Mouse (Mus musculus) liver, embryonic 14.5 days (tissue): Measurements from ENCODE around the gene Zscan5b. TPM values are rescaled to one million over a fixed set of nuclear protein-coding genes. Genes with fewer than 3 reads are reported as not detected.

ENCODE experiments used
- ATAC-seq: fragments of 200-750 bp; cut with Nextera tagmentation; 2 replicates; pipeline ENCODE4 v1.8.0; 2017; ENCODE audit warnings: moderate number of reproducible peaks, mild to moderate bottlenecking, moderate library complexity; ENCODE audit not compliant: insufficient read depth
- DNase-seq, 3 experiments: peaks; one replicate each; pipeline ENCODE4 v3.0.0-alpha.2; 2012 to 2013; ENCODE audit warnings: low read depth in 3 of 3, low spot score in 3 of 3
- H3K27ac ChIP-seq: fragments of 300-500 bp; sonication (generic); 2 replicates; pipeline ENCODE4 v1.5.1; 2014; ENCODE audit warnings: moderate library complexity, mild to moderate bottlenecking, control low read depth, inconsistent platforms
- H3K27me3 ChIP-seq: fragments of 300-500 bp; sonication (generic); 2 replicates; pipeline ENCODE4 v1.6.1; 2014; ENCODE audit warnings: mild to moderate bottlenecking, low read length, moderate library complexity; ENCODE audit not compliant: control insufficient read depth, insufficient read depth
- H3K36me3 ChIP-seq: fragments of 300-500 bp; sonication (generic); replicated peaks from 2 replicates; pipeline ENCODE4 v1.6.1; 2014; ENCODE audit warnings: low read depth; ENCODE audit not compliant: control insufficient read depth, insufficient read depth
- H3K4me1 ChIP-seq, 2 experiments: fragments of 200-500 bp in 1 of 2; fragments of 300-500 bp in 1 of 2; sonication (generic) in 1 of 2; replicated peaks; 2 replicates each; pipeline ENCODE4 v1.6.1; 2012 to 2014; ENCODE audit warnings: antibody characterized with exemption in 1 of 2, inconsistent platforms in 1 of 2, low read length in 1 of 2; ENCODE audit not compliant: control insufficient read depth in 2 of 2, insufficient read depth in 2 of 2
- H3K4me2 ChIP-seq: fragments of 300-500 bp; sonication (generic); 2 replicates; pipeline ENCODE4 v1.6.1; 2014; ENCODE audit warnings: low read depth, mild to moderate bottlenecking, control low read depth, moderate library complexity
- H3K4me3 ChIP-seq, 2 experiments: fragments of 200-500 bp in 1 of 2; fragments of 300-500 bp in 1 of 2; sonication (generic) in 1 of 2; 2 replicates each; pipeline ENCODE4 v1.5.1; 2012 to 2014; ENCODE audit warnings: low read depth in 2 of 2, low read length in 2 of 2, mild to moderate bottlenecking in 2 of 2, control low read depth in 1 of 2, inconsistent platforms in 1 of 2, moderate library complexity in 1 of 2; ENCODE audit not compliant: insufficient read depth in 1 of 2
- H3K9ac ChIP-seq: fragments of 300-500 bp; sonication (generic); replicated peaks from 2 replicates; pipeline ENCODE4 v1.6.1; 2014; ENCODE audit warnings: mild to moderate bottlenecking, control low read depth, moderate library complexity
- H3K9me3 ChIP-seq: fragments of 300-500 bp; sonication (generic); 2 replicates; pipeline ENCODE4 v1.6.1; 2016; ENCODE audit warnings: low read length, mixed read lengths; ENCODE audit not compliant: control insufficient read depth
- CTCF ChIP-seq: IDR thresholded peaks from 2 replicates; pipeline ENCODE4 v1.5.1; 2016; ENCODE audit warnings: antibody characterized with exemption, low read depth, control low read depth
- EP300 ChIP-seq: IDR thresholded peaks from 2 replicates; pipeline ENCODE4 v1.6.1; 2016; ENCODE audit warnings: antibody characterized with exemption, low read depth
- WGBS: fragments of 180-500 bp; shearing (Covaris S2); extraction: QIAGEN DNeasy Blood & Tissue Kit; methylation state at CpG from one replicate; pipeline ENCODE4 v1.1.7; 2014; ENCODE audit not compliant: insufficient replicate concordance; 5-methylcytosine and 5-hydroxymethylcytosine counted together
- polyA plus RNA-seq, 2 experiments: library from polyadenylated mRNA; depleted of rRNA in 1 of 2; stranded (reverse) in 1 of 2; unstranded in 1 of 2; fragments of >200 nt; fragmentation: Nextera tagmentation in 1 of 2; extraction: Ambion mirVana in 1 of 2; gene quantifications; 2 replicates each; pipeline versions ENCODE4 v1.2.1 to v1.2.3; 2012 to 2014

Gene Zscan5b
- polyA plus RNA-seq, 2 experiments: not detected

DNA sequence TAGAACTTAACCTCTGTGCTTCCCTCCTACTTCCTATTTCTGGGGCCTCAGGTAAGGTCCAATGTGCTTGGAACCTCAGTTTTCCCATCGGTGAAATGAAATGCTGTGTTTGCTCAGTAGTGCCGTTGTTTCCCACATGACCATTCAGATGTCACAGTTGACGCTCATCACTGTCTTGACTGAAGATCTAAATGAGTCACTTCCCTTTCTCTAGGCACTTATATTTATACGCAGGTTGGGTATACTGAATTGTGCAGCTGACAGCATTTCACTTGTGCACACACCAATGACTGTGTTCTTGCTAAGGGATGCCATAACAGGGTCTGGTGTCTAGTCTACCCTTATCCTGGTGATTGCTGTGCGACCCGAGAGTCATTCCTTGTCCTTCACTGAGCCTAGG is 63.3 kb downstream of the Zscan5b start:
- whole genome bisulfite sequencing: 59% methylated on average over 6 of the region's 6 CpGs
- peaks cover 11 to 26% of the 10 kb centered on the region in 2 experiments for H3K4me1 ChIP-seq
- H3K4me3 ChIP-seq: no peak overlapping the region
- H3K9me3 ChIP-seq: no peaks in the 10 kb centered on the region
- peak overlapping the region; percentile 77 for H3K4me2 ChIP-seq
- no peak for TF ChIP-seq CTCF
- TF ChIP-seq EP300: no peak
- no peaks in the 10 kb centered on the region for H3K27me3 ChIP-seq
- DNase-seq: no peak
- no peaks in the 10 kb centered on the region for H3K36me3 ChIP-seq
- ATAC-seq: no peak
- H3K9ac ChIP-seq: no peak overlapping the region; the same call in 1 of the 2 replicates
- H3K27ac ChIP-seq: no peak overlapping the region

DNA sequence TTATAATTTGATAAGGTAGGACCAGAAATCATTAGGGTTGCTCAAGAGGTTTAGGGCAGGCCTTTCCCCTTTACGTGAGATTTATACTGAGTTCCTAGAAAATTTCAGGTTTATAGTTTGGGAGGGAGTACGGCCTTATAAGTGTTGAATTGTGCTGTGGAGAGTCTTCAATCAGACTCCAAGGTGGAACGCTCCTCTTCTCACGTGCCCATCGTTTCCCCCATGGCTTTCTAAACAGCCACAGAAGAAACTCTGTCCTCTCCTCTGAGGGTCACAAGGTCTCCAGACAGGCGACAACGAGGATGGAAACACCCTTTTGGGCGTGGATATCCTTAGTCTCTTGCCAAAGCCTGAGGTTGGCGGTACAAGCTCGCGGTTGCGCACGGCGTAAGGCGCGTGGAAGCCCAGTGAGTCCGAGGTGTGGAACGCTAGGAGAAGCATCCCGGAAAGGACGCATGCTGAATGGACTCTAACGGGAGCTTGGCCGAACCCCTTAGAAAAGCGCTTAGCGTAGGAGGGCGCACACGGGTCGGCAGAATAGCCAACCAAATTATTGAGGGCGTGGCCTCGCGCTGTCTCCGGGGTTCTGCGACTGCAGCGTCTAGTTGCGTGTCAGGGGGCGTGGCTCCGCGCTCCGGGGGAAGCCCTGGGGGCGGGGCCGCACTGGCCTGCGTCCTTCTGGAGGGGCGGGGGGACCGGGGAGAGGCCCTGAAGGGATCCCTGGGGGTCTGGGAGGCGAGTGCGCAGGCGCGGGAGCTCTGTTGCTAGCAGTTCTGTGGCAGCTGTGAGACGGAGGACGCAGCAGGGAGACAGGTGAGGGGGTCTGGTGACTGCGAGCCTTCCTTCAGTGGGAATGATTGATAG is 64.0 kb downstream of the Zscan5b start, which contains the start of gene Zfp667:
Gene Zfp667, plus strand, starts transcription at position 738 of the 864 bp plus-strand sequence.
- Histone ChIP-seq H3K27ac (peak within 1 kb of the TSS; percentile 69), H3K4me3 (peak within 1 kb of the TSS; percentile 68 to 85), H3K36me3 (no peaks in the 10 kb centered on the region), H3K9me3 (no peaks in the 10 kb centered on the region), H3K4me2 (peak within 1 kb of the TSS; percentile 77), H3K9ac (peak within 1 kb of the TSS; percentile 65), H3K27me3 (no peaks in the 10 kb centered on the region), H3K4me1 (peaks cover 11 to 26% of the 10 kb centered on the region in 2 experiments)
- ATAC-seq: peak; percentile 84
- TF ChIP-seq CTCF (peak; percentile 26; the same call in 1 of the 2 replicates), EP300 (no peak)
- 2% methylated on average over 50 of the region's 50 CpGs for WGBS
- DNase-seq: peak; percentile 88 to 91 (median 90)

DNA sequence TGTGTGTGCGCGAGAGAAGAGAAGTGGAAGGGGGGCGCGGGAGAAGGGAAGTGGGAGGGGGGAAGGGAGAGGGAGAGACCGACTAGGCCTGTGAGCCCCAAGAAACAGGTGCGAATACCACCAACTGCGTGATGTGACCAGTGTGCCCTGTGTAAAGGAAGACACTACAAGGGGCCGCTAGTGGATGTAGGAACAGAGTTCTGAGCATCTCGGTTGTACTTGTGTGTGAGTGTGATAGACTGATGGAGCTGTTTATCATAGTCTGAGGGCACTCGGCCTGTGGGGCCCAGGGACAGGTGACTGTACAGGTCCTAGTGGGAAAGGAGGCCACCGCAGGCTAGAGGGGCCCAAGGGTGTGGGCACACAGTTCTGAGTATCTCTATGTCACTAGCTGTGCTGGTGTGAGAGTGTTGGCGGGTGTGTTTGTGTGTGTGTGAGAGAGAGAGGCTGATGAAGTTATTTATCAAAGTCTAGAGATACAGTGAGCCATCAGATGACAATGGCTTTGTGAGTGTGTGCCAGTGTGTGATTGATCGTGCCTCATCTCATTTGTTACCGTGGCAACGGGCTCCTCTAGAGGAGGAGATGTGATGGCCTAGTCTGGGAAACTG is 64.9 kb downstream of the Zscan5b start:
- Histone ChIP-seq H3K9ac (peak overlapping the region; percentile 61), H3K27me3 (no peaks in the 10 kb centered on the region), H3K4me1 (peaks cover 11 to 26% of the 10 kb centered on the region in 2 experiments), H3K36me3 (no peaks in the 10 kb centered on the region), H3K27ac (peak overlapping the region; percentile 69), H3K4me2 (peak overlapping the region; percentile 77), H3K4me3 (peak overlapping the region; percentile 68 to 85), H3K9me3 (no peaks in the 10 kb centered on the region)
- WGBS: 18% methylated on average over 15 of the region's 15 CpGs
- DNase-seq (peak; percentile 31 to 64 (median 43)), ATAC-seq (peak; percentile 65)
- no peak for TF ChIP-seq CTCF
- TF ChIP-seq EP300: no peak

Other genes starting within 250 kb of the Zscan5b start
- not detected in 2 replicates for gene Vmn1r65, start 211.3 kb upstream of the Zscan5b start, polyA plus RNA-seq (2012; rRNA removed)
- not detected in 2 replicates for gene Vmn1r65, start 211.3 kb upstream of the Zscan5b start, polyA plus RNA-seq (2014; fragmentation: Nextera tagmentation; extraction: Ambion mirVana)
- not detected in 2 replicates for gene Nlrp4c, start 177.1 kb upstream of the Zscan5b start, polyA plus RNA-seq (2012; rRNA removed)
- gene Nlrp4c, start 177.1 kb upstream of the Zscan5b start, polyA plus RNA-seq (2014; fragmentation: Nextera tagmentation; extraction: Ambion mirVana): not detected in 2 replicates
- 11.6 and 12.5 TPM in 2 replicates for gene Zfp787, start 66.3 kb upstream of the Zscan5b start, polyA plus RNA-seq (2012; rRNA removed)
- gene Zfp787, start 66.3 kb upstream of the Zscan5b start, polyA plus RNA-seq (2014; fragmentation: Nextera tagmentation; extraction: Ambion mirVana): 6.7 and 6.9 TPM in 2 replicates
- gene Zfp444, start 50.1 kb upstream of the Zscan5b start, polyA plus RNA-seq (2012; rRNA removed): 10.1 and 13.8 TPM in 2 replicates
- gene Zfp444, start 50.1 kb upstream of the Zscan5b start, polyA plus RNA-seq (2014; fragmentation: Nextera tagmentation; extraction: Ambion mirVana): 15.0 and 16.3 TPM in 2 replicates
- gene Galp, start 25.2 kb upstream of the Zscan5b start, polyA plus RNA-seq (2012; rRNA removed): not detected in 2 replicates
- not detected in 2 replicates for gene Galp, start 25.2 kb upstream of the Zscan5b start, polyA plus RNA-seq (2014; fragmentation: Nextera tagmentation; extraction: Ambion mirVana)
- not detected in 2 replicates for gene Epp13, start 30.4 kb downstream of the Zscan5b start, polyA plus RNA-seq (2012; rRNA removed)
- gene Epp13, start 30.4 kb downstream of the Zscan5b start, polyA plus RNA-seq (2014; fragmentation: Nextera tagmentation; extraction: Ambion mirVana): not detected in 2 replicates
- gene Zfp667, start 64.3 kb downstream of the Zscan5b start, polyA plus RNA-seq (2012; rRNA removed): 1.7 and 2.2 TPM in 2 replicates
- 5.3 and 6.6 TPM in 2 replicates for gene Zfp667, start 64.3 kb downstream of the Zscan5b start, polyA plus RNA-seq (2014; fragmentation: Nextera tagmentation; extraction: Ambion mirVana)
- 0.73 and 0.79 TPM in 2 replicates for gene Zfp583, start 109.0 kb downstream of the Zscan5b start, polyA plus RNA-seq (2012; rRNA removed)
- gene Zfp583, start 109.0 kb downstream of the Zscan5b start, polyA plus RNA-seq (2014; fragmentation: Nextera tagmentation; extraction: Ambion mirVana): 0.54 and 0.88 TPM in 2 replicates
- gene Gm3854, start 121.5 kb downstream of the Zscan5b start, polyA plus RNA-seq (2012; rRNA removed): 0.13 and 0.20 TPM in 2 replicates
- 0.06 and 0.16 TPM in 2 replicates for gene Gm3854, start 121.5 kb downstream of the Zscan5b start, polyA plus RNA-seq (2014; fragmentation: Nextera tagmentation; extraction: Ambion mirVana)
- gene Zfp78, start 141.0 kb downstream of the Zscan5b start, polyA plus RNA-seq (2012; rRNA removed): 0.23 and 0.67 TPM in 2 replicates
- 0.76 and 0.83 TPM in 2 replicates for gene Zfp78, start 141.0 kb downstream of the Zscan5b start, polyA plus RNA-seq (2014; fragmentation: Nextera tagmentation; extraction: Ambion mirVana)
- 0.63 and 1.0 TPM in 2 replicates for gene Zfp28, start 161.0 kb downstream of the Zscan5b start, polyA plus RNA-seq (2012; rRNA removed)
- 0.91 and 1.2 TPM in 2 replicates for gene Zfp28, start 161.0 kb downstream of the Zscan5b start, polyA plus RNA-seq (2014; fragmentation: Nextera tagmentation; extraction: Ambion mirVana)
- gene Smim17, start 176.4 kb downstream of the Zscan5b start, polyA plus RNA-seq (2012; rRNA removed): 0.03 and 0.42 TPM in 2 replicates
- gene Smim17, start 176.4 kb downstream of the Zscan5b start, polyA plus RNA-seq (2014; fragmentation: Nextera tagmentation; extraction: Ambion mirVana): not detected in 2 replicates
- gene Gm20715, start 188.0 kb downstream of the Zscan5b start, polyA plus RNA-seq (2012; rRNA removed): not detected in 2 replicates
- not detected in 2 replicates for gene Gm20715, start 188.0 kb downstream of the Zscan5b start, polyA plus RNA-seq (2014; fragmentation: Nextera tagmentation; extraction: Ambion mirVana)
- gene Olfr1344, start 216.4 kb downstream of the Zscan5b start, polyA plus RNA-seq (2012; rRNA removed): not detected in 2 replicates
- gene Olfr1344, start 216.4 kb downstream of the Zscan5b start, polyA plus RNA-seq (2014; fragmentation: Nextera tagmentation; extraction: Ambion mirVana): not detected in 2 replicates
- not detected in 2 replicates for gene Olfr1336, start 233.9 kb downstream of the Zscan5b start, polyA plus RNA-seq (2012; rRNA removed)
- gene Olfr1336, start 233.9 kb downstream of the Zscan5b start, polyA plus RNA-seq (2014; fragmentation: Nextera tagmentation; extraction: Ambion mirVana): not detected in 2 replicates
- gene Olfr1346, start 244.8 kb downstream of the Zscan5b start, polyA plus RNA-seq (2012; rRNA removed): not detected in 2 replicates
- not detected in 2 replicates for gene Olfr1346, start 244.8 kb downstream of the Zscan5b start, polyA plus RNA-seq (2014; fragmentation: Nextera tagmentation; extraction: Ambion mirVana)